In the genomic region with DNA sequence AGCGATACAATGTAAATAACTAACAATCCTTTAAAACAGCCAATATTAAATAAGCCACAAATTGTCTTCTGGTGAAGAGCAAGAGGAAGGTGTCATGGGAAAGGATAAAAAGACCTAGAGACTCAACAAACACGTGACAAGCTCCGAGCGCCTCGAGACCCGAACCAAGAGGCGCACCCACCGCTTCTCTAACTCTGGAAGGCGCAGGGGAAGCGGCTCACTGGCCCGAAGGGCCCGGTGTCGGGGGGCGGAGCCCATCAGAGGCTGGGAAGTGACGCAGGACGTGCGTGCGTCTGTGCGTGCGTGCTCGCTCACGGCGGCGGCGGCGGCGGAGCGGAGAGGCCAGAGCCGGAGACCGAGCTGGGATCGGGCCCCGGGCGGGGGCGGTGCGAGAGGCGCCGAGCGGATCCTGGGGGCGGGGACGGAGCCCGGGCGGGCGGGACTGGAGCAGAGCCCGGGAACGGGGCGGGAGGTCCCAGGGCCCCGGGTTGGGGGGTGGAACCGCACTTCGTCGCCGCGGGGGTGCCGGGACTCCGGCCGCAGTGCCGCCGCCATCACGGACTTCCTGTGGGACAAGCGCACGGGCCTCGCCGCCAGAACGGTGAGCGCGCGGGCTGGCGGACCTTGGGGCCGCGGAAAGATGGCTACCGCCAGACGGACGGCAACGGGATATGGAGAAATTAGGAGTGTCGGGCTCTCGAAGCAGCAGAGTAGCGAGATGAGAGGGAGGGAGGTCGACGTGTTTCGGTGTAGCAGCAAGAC, we compare ENCODE assay signal across 7 mouse cellular contexts. TPM values are rescaled to one million over a fixed set of nuclear protein-coding genes. Genes with fewer than 3 reads are reported as not detected.
A peak's percentile ranks its signal among the peaks of the same experiment; 100 is the strongest.
DNase-seq lines count a peak whose midpoint lies in the region; ATAC-seq and TF ChIP-seq lines count a peak whose summit lies in the region.

A gene (plus strand): TSS at position 290 of the 762 bp plus-strand sequence.

- DNase-seq in adrenal gland, adult 2 months: peak; percentile 98
- DNase-seq in embryo, embryonic 11.5 days (ENCODE audit: low read depth, low spot score): peak; percentile 85
- DNase-seq in gastrocnemius, postnatal 4 days (ENCODE audit: low spot score in 2 of 2): peak; percentile 85 to 94
- DNase-seq in left cerebral cortex, postnatal 4 days: peak; percentile 94

- peak within 1 kb of the TSS; percentile 75 for H3K9ac ChIP-seq in intestine, postnatal 0 days (ENCODE audit: low read depth, low read length)
- peak within 1 kb of the TSS; percentile 94 for H3K9ac ChIP-seq in midbrain, embryonic 12.5 days (replicated peaks)

- H3K36me3 ChIP-seq in intestine, postnatal 0 days (ENCODE audit: control insufficient read depth, insufficient read depth): peaks cover 26% of the 10 kb centered on the region
- peaks cover 31% of the 10 kb centered on the region for H3K36me3 ChIP-seq in midbrain, embryonic 12.5 days
- peaks cover 28% of the 10 kb centered on the region for H3K36me3 ChIP-seq in small intestine, adult 2 months (ENCODE audit: control insufficient read depth, insufficient read depth, low read length)

- peak; percentile 89 for TF ChIP-seq POLR2A in small intestine, adult 2 months (IDR thresholded peaks at IDR 0.05; ENCODE audit: low read depth, low read length)

- under 1% methylated on average over 69 of the region's 79 CpGs for WGBS in intestine, postnatal 0 days
- WGBS in midbrain, embryonic 12.5 days: under 1% methylated on average over 79 of the region's 79 CpGs
- WGBS in small intestine, adult 2 months: 1% methylated on average over 75 of the region's 79 CpGs

- no peaks in the 10 kb centered on the region; the same call in 1 of the 2 replicates for H3K4me1 ChIP-seq in intestine, postnatal 0 days (replicated peaks; ENCODE audit: control insufficient read depth, insufficient read depth, low read length)
- H3K4me1 ChIP-seq in midbrain, embryonic 12.5 days: peaks cover 31% of the 10 kb centered on the region
- H3K4me1 ChIP-seq in small intestine, adult 2 months (ENCODE audit: control insufficient read depth, insufficient read depth, insufficient read length, low read length): peaks cover 6% of the 10 kb centered on the region

- H3K4me3 ChIP-seq in intestine, postnatal 0 days (ENCODE audit: low read depth, low read length): peak within 1 kb of the TSS; percentile 72
- H3K4me3 ChIP-seq in midbrain, embryonic 12.5 days: peak within 1 kb of the TSS; percentile 95
- peak within 1 kb of the TSS; percentile 99 for H3K4me3 ChIP-seq in small intestine, adult 2 months (ENCODE audit: low read depth, low read length)

- no peaks in the 10 kb centered on the region for H3K9me3 ChIP-seq in intestine, postnatal 0 days (ENCODE audit: control insufficient read depth)
- no peaks in the 10 kb centered on the region for H3K9me3 ChIP-seq in midbrain, embryonic 12.5 days

- peak; percentile 96 for ATAC-seq in intestine, postnatal 0 days
- peak; percentile 96 for ATAC-seq in midbrain, embryonic 12.5 days (ENCODE audit: low FRiP score, low read depth)

- H3K27me3 ChIP-seq in intestine, postnatal 0 days (replicated peaks; ENCODE audit: control insufficient read depth, insufficient read depth, low read length): no peaks in the 10 kb centered on the region
- H3K27me3 ChIP-seq in midbrain, embryonic 12.5 days: no peaks in the 10 kb centered on the region
- peaks cover 3% of the 10 kb centered on the region; the same call in 1 of the 2 replicates for H3K27me3 ChIP-seq in small intestine, adult 2 months (ENCODE audit: control insufficient read depth, insufficient read depth, low read length)

- peak within 1 kb of the TSS; percentile 92 for H3K27ac ChIP-seq in intestine, postnatal 0 days (ENCODE audit: low read depth, low read length)
- H3K27ac ChIP-seq in midbrain, embryonic 12.5 days (replicated peaks): peak within 1 kb of the TSS; percentile 95
- peak within 1 kb of the TSS; percentile 79 for H3K27ac ChIP-seq in small intestine, adult 2 months (ENCODE audit: insufficient read depth, low read depth, low read length)

- no peak for TF ChIP-seq CTCF in intestine, postnatal 0 days (IDR thresholded peaks at IDR 0.05; ENCODE audit: low read depth)
- TF ChIP-seq CTCF in small intestine, adult 2 months (IDR thresholded peaks at IDR 0.05; ENCODE audit: extremely low read depth, insufficient read length, insufficient replicate concordance, low read depth, low read length): no peak

- intact Hi-C loops in left cerebral cortex, postnatal 4 days (cut with DNase I): no loop called here

- peak within 1 kb of the TSS; percentile 59 for H3K4me2 ChIP-seq in intestine, postnatal 0 days (replicated peaks; ENCODE audit: low read depth)
- peak within 1 kb of the TSS; percentile 68 for H3K4me2 ChIP-seq in midbrain, embryonic 12.5 days (replicated peaks)

RNA-seq across cellular contexts. Expression of the gene that starts here (rescaled TPM):
- total RNA-seq in adrenal gland, adult 2 months (2021): 10 to 100 TPM; 39.3 to 73.3 TPM
- 52.2 and 63.4 TPM in 2 replicates for polyA plus RNA-seq in adrenal gland, adult 2 months (2012; rRNA removed)
- total RNA-seq in gastrocnemius, postnatal 4 days (2021): 10 to 100 TPM; 31.1 to 39.0 TPM
- 8.5 and 8.6 TPM in 2 replicates for polyA plus RNA-seq in intestine, postnatal 0 days (2015; fragmentation: Nextera tagmentation; extraction: Ambion mirVana)
- total RNA-seq in left cerebral cortex, postnatal 4 days (2021): 10 to 100 TPM; 53.8 to 56.6 TPM
- 42.3 and 46.5 TPM in 2 replicates for polyA plus RNA-seq in midbrain, embryonic 12.5 days (2016; fragmentation: Nextera tagmentation; extraction: Ambion mirVana)
- polyA plus RNA-seq in small intestine, adult 2 months (2012; rRNA removed): 20.6 and 27.7 TPM in 2 replicates

Comparison
In these comparisons a context has a peak if more than half of its experiments do, and no peak if none do; other contexts are left out.
1. Peak in every context shown above with its lines: DNase-seq, ATAC-seq, H3K4me3 ChIP-seq and H3K27ac ChIP-seq.